Mouse (Mus musculus) left cerebral cortex, postnatal 25 days (tissue): ENCODE measurements at regions not wholly inside any gene's neighbourhood (a gene's known extent, or its start where the extent isn't known, plus 50 kb on each side); places are given as distances from the start of the nearest gene placed in this dataset.
A peak's percentile ranks its signal among the peaks of the same experiment; 100 is the strongest.

Experiments
- DNase-seq, 2 experiments: peaks; one replicate each; pipeline ENCODE4 v3.0.0; 2022; ENCODE audit warnings: low spot score in 2 of 2, mixed read lengths in 1 of 2
- intact Hi-C: fragments of 180-260 bp; cut with DNase I; formaldehyde crosslinking; loops from one replicate; pipeline ENCODE4 v1.15.1; 2025

GRCm38 (mm10) chr14:96962426-96963073 lies 443.6 kb upstream of the Klhl1 start:
- DNase-seq: peak in 1 of 2 experiments; percentile 14
- intact Hi-C loops: loop anchor here (10.0 kb wide), 1 partner anchor 592 kb away; no protein-coding TSS in a partner anchor

- no peak for DNase-seq
- intact Hi-C loops: loop anchor here (10.0 kb wide), 2 partner anchors 1229 to 1929 kb away; no protein-coding TSS in a partner anchor
Observed at GRCm38 (mm10) chr14:96956115-96956514, 437.2 kb upstream of the Klhl1 start.

- DNase-seq: peak in 1 of 2 experiments; percentile 5
- intact Hi-C loops: loop anchor here (10.0 kb wide), 2 partner anchors 1230 to 1930 kb away; no protein-coding TSS in a partner anchor
Observed at GRCm38 (mm10) chr14:96954462-96954861, 435.6 kb upstream of the Klhl1 start.

- intact Hi-C loops: loop anchor here (1.0 to 5.0 kb wide), 2 partner anchors 406 to 959 kb away; no protein-coding TSS in a partner anchor
- DNase-seq: no peak
Observed at GRCm38 (mm10) chr14:96908737-96909136, 389.8 kb upstream of the Klhl1 start.

GRCm38 (mm10) chr14:96879701-96880100 lies 360.8 kb upstream of the Klhl1 start:
- DNase-seq: no peak
- intact Hi-C loops: no loop called here

GRCm38 (mm10) chr14:96871969-96872368 lies 353.1 kb upstream of the Klhl1 start:
- intact Hi-C loops: no loop called here
- no peak for DNase-seq

- no peak for DNase-seq
- intact Hi-C loops: no loop called here
Observed at GRCm38 (mm10) chr14:96838910-96839309, 320.0 kb upstream of the Klhl1 start.

GRCm38 (mm10) chr14:96825083-96825482 lies 306.2 kb upstream of the Klhl1 start:
- intact Hi-C loops: no loop called here
- DNase-seq: no peak

- intact Hi-C loops: no loop called here
- peak in 1 of 2 experiments; percentile 32 for DNase-seq
Observed at GRCm38 (mm10) chr14:96815665-96816064, 296.8 kb upstream of the Klhl1 start.

GRCm38 (mm10) chr14:96805284-96805683 lies 286.4 kb upstream of the Klhl1 start:
- peak in 1 of 2 experiments; percentile 12 for DNase-seq
- intact Hi-C loops: no loop called here

GRCm38 (mm10) chr14:96794806-96795205 lies 275.9 kb upstream of the Klhl1 start:
- DNase-seq: no peak
- intact Hi-C loops: no loop called here

- intact Hi-C loops: no loop called here
- no peak for DNase-seq
Observed at GRCm38 (mm10) chr14:96787917-96788316, 269.0 kb upstream of the Klhl1 start.

- no peak for DNase-seq
- intact Hi-C loops: no loop called here
Observed at GRCm38 (mm10) chr14:96787286-96787685, 268.4 kb upstream of the Klhl1 start.

- intact Hi-C loops: no loop called here
- DNase-seq: no peak
Observed at GRCm38 (mm10) chr14:96775801-96776200, 256.9 kb upstream of the Klhl1 start.

- no peak for DNase-seq
Observed at GRCm38 (mm10) chr14:96760591-96760990, 241.7 kb upstream of the Klhl1 start.

GRCm38 (mm10) chr14:96733211-96733610 lies 214.3 kb upstream of the Klhl1 start:
- DNase-seq: no peak
- intact Hi-C loops: no loop called here

More at GRCm38 (mm10) chr14:96760591-96760990, 241.7 kb upstream of the Klhl1 start:
- intact Hi-C loops: no loop called here

GRCm38 (mm10) chr14:96697086-96697485 lies 178.2 kb upstream of the Klhl1 start:
- no peak for DNase-seq
- intact Hi-C loops: no loop called here

- intact Hi-C loops: no loop called here
- no peak for DNase-seq
Observed at GRCm38 (mm10) chr14:96690923-96691322, 172.0 kb upstream of the Klhl1 start.

- no peak for DNase-seq
- intact Hi-C loops: no loop called here
Observed at GRCm38 (mm10) chr14:96683943-96684342, 165.0 kb upstream of the Klhl1 start.

- no peak for DNase-seq
- intact Hi-C loops: no loop called here
Observed at GRCm38 (mm10) chr14:96681740-96682139, 162.8 kb upstream of the Klhl1 start.

- intact Hi-C loops: no loop called here
- no peak for DNase-seq
Observed at GRCm38 (mm10) chr14:96676213-96676612, 157.3 kb upstream of the Klhl1 start.

- no peak for DNase-seq
- intact Hi-C loops: no loop called here
Observed at GRCm38 (mm10) chr14:96668635-96669034, 149.7 kb upstream of the Klhl1 start.
